ENCODE assay signal across 8 mouse cellular contexts in genomic region chr12:110695676-110696171, GRCm38 (mm10). TPM values are rescaled to one million over a fixed set of nuclear protein-coding genes. Genes with fewer than 3 reads are reported as not detected.
DNase-seq lines count a peak whose midpoint lies in the region; ATAC-seq and TF ChIP-seq lines count a peak whose summit lies in the region.

No protein-coding gene starts in this region.

- DNase-seq in ES-E14 (ENCODE audit: low read depth, low spot score): no peak
- DNase-seq in adrenal gland, postnatal 36 days: peak; percentile 69 to 75
- peak; percentile 65 for DNase-seq in embryonic facial prominence, embryonic 14.5 days (ENCODE audit: low spot score)
- peak; percentile 40 to 67 for DNase-seq in kidney, postnatal 25 days
- no peak for DNase-seq in liver, embryonic 13.5 days
- peak; percentile 32 to 40 for DNase-seq in natural killer cell, adult 2 months (ENCODE audit: low spot score in 2 of 2)
- DNase-seq in yolk sac, embryonic 10.5 days (ENCODE audit: low spot score): peak; percentile 54

- in situ Hi-C loops in ES-E14 (cut with MboI; ENCODE audit: low sequenced_read_pairs in 2 of 2, unreplicated experiment in 2 of 2): loop anchor here in 1 of 2 experiments (25.0 kb wide), 1 partner anchor 842 kb away; the partner anchor contains the start of gene Eif5

- peaks cover 33% of the 10 kb centered on the region for H3K36me3 ChIP-seq in ES-E14 (ENCODE audit: control insufficient read depth, insufficient read depth, low read length, poor library complexity, severe bottlenecking)
- peaks cover 34% of the 10 kb centered on the region for H3K36me3 ChIP-seq in embryonic facial prominence, embryonic 14.5 days (ENCODE audit: control insufficient read depth, insufficient read depth, low read length)
- peaks cover 34% of the 10 kb centered on the region for H3K36me3 ChIP-seq in heart, embryonic 13.5 days
- peaks cover 35% of the 10 kb centered on the region for H3K36me3 ChIP-seq in liver, embryonic 13.5 days

- peak overlapping the region; percentile 99 for H3K9ac ChIP-seq in ES-E14 (ENCODE audit: insufficient read depth, low read depth, low read length, poor library complexity, severe bottlenecking)
- peak overlapping the region; percentile 92 for H3K9ac ChIP-seq in embryonic facial prominence, embryonic 14.5 days (ENCODE audit: low read depth, low read length)
- peak overlapping the region; percentile 100 for H3K9ac ChIP-seq in heart, embryonic 13.5 days
- H3K9ac ChIP-seq in liver, embryonic 13.5 days: peak overlapping the region; percentile 100

- peak; percentile 47 for ATAC-seq in embryonic facial prominence, embryonic 14.5 days (ENCODE audit: low read depth)
- peak; percentile 54; the same call in 1 of the 2 replicates for ATAC-seq in heart, embryonic 13.5 days (ENCODE audit: extremely low read depth, insufficient number of reproducible peaks, low FRiP score, low TSS enrichment)
- ATAC-seq in liver, embryonic 13.5 days (ENCODE audit: low read depth): peak; percentile 35

- H3K27me3 ChIP-seq in embryonic facial prominence, embryonic 14.5 days (replicated peaks; ENCODE audit: control insufficient read depth, insufficient read depth, low read length): no peaks in the 10 kb centered on the region
- no peaks in the 10 kb centered on the region for H3K27me3 ChIP-seq in heart, embryonic 13.5 days (replicated peaks)
- H3K27me3 ChIP-seq in liver, embryonic 13.5 days: no peaks in the 10 kb centered on the region

- peak overlapping the region; percentile 93 to 97 for H3K4me3 ChIP-seq in ES-E14 (ENCODE audit: insufficient read depth in 1 of 2, low read depth in 1 of 2, low read length in 2 of 2, poor library complexity in 1 of 2, severe bottlenecking in 1 of 2)
- peak overlapping the region; percentile 92 for H3K4me3 ChIP-seq in embryonic facial prominence, embryonic 14.5 days (ENCODE audit: low read depth, low read length)
- peak overlapping the region; percentile 100 for H3K4me3 ChIP-seq in heart, embryonic 13.5 days
- H3K4me3 ChIP-seq in liver, embryonic 13.5 days (replicated peaks): peak overlapping the region; percentile 100

- peak overlapping the region; percentile 74 for H3K4me2 ChIP-seq in embryonic facial prominence, embryonic 14.5 days (ENCODE audit: low read depth, low read length)
- H3K4me2 ChIP-seq in heart, embryonic 13.5 days: peak overlapping the region; percentile 76
- peak overlapping the region; percentile 81 for H3K4me2 ChIP-seq in liver, embryonic 13.5 days

- peak overlapping the region; percentile 98 for H3K27ac ChIP-seq in ES-E14 (ENCODE audit: insufficient read depth, low read depth, low read length, poor library complexity, severe bottlenecking)
- H3K27ac ChIP-seq in embryonic facial prominence, embryonic 14.5 days (replicated peaks; ENCODE audit: low read depth, low read length): peak overlapping the region; percentile 93
- H3K27ac ChIP-seq in heart, embryonic 13.5 days (replicated peaks): peak overlapping the region; percentile 98
- H3K27ac ChIP-seq in liver, embryonic 13.5 days: peak overlapping the region; percentile 97

- H3K9me3 ChIP-seq in ES-E14 (ENCODE audit: control insufficient read depth, insufficient read depth, low read depth, low read length): no peaks in the 10 kb centered on the region
- H3K9me3 ChIP-seq in embryonic facial prominence, embryonic 14.5 days (ENCODE audit: control insufficient read depth, low read length): no peaks in the 10 kb centered on the region
- no peaks in the 10 kb centered on the region for H3K9me3 ChIP-seq in heart, embryonic 13.5 days
- H3K9me3 ChIP-seq in liver, embryonic 13.5 days (replicated peaks): no peaks in the 10 kb centered on the region

- under 1% methylated on average over 33 of the region's 55 CpGs for WGBS in embryonic facial prominence, embryonic 14.5 days
- under 1% methylated on average over 55 of the region's 55 CpGs for WGBS in heart, embryonic 13.5 days
- WGBS in liver, embryonic 13.5 days (ENCODE audit: insufficient replicate concordance): under 1% methylated on average over 55 of the region's 55 CpGs

- H3K4me1 ChIP-seq in ES-E14 (ENCODE audit: control insufficient read depth in 2 of 2, insufficient read depth in 2 of 2, low read length in 2 of 2, poor library complexity in 1 of 2): peaks cover 5 to 9% of the 10 kb centered on the region in 2 experiments; a peak in 3 of 4 replicates
- 0 out of 2 replicates have a peak, but pooled peaks cover 3% of the 10 kb centered on the region for H3K4me1 ChIP-seq in embryonic facial prominence, embryonic 14.5 days (ENCODE audit: control insufficient read depth, insufficient read depth, low read length)
- H3K4me1 ChIP-seq in heart, embryonic 13.5 days: peaks cover 48% of the 10 kb centered on the region
- H3K4me1 ChIP-seq in liver, embryonic 13.5 days (replicated peaks): peaks cover 66% of the 10 kb centered on the region

TF ChIP-seq in ES-E14, 5 proteins besides CTCF, POLR2A, EP300 and RAD21:
- TF ChIP-seq ZC3H11A (IDR thresholded peaks at IDR 0.05; ENCODE audit: borderline replicate concordance, low read depth, low read length) (no peak), HCFC1 (IDR thresholded peaks at IDR 0.05; ENCODE audit: borderline replicate concordance, insufficient read depth, low read length) (no peak), MAFK (IDR thresholded peaks at IDR 0.05; ENCODE audit: insufficient read depth, low read depth, low read length) (no peak), CHD2 (IDR thresholded peaks at IDR 0.05; ENCODE audit: low read depth, low read length) (no peak), ZNF384 (IDR thresholded peaks at IDR 0.05; ENCODE audit: low read depth, low read length) (no peak)

RNA-seq across cellular contexts. Expression of gene Hsp90aa1, which starts 6.8 kb away (rescaled TPM):
- total RNA-seq in ES-E14 (2012; rRNA removed): 1,672 and 2,383 TPM in 2 replicates
- total RNA-seq in adrenal gland, postnatal 36 days (2021): 100 to 1,000 TPM; 501 to 911 TPM
- polyA plus RNA-seq in embryonic facial prominence, embryonic 14.5 days (2014; fragmentation: Nextera tagmentation; extraction: Ambion mirVana): 763 and 873 TPM in 2 replicates
- polyA plus RNA-seq in heart, embryonic 13.5 days (2015; fragmentation: Nextera tagmentation; extraction: Ambion mirVana): 698 and 779 TPM in 2 replicates
- 1,126 and 1,282 TPM in 2 replicates for polyA plus RNA-seq in liver, embryonic 13.5 days (2015; fragmentation: Nextera tagmentation; extraction: Ambion mirVana)

RNA-seq across cellular contexts. Expression of gene 1700001K19Rik, which starts 13.3 kb away (rescaled TPM):
- not detected in 2 replicates for total RNA-seq in ES-E14 (2012; rRNA removed)
- not detected for total RNA-seq in adrenal gland, postnatal 36 days (2021)
- polyA plus RNA-seq in embryonic facial prominence, embryonic 14.5 days (2014; fragmentation: Nextera tagmentation; extraction: Ambion mirVana): not detected in 2 replicates
- not detected in 2 replicates for polyA plus RNA-seq in heart, embryonic 13.5 days (2015; fragmentation: Nextera tagmentation; extraction: Ambion mirVana)
- not detected in 2 replicates for polyA plus RNA-seq in liver, embryonic 13.5 days (2015; fragmentation: Nextera tagmentation; extraction: Ambion mirVana)

RNA-seq across cellular contexts. Expression of gene Wdr20, which starts 42.0 kb away (rescaled TPM):
- total RNA-seq in ES-E14 (2012; rRNA removed): 27.4 and 30.3 TPM in 2 replicates
- total RNA-seq in adrenal gland, postnatal 36 days (2021): 10 to 100 TPM; 44.1 to 45.3 TPM
- 18.3 and 21.1 TPM in 2 replicates for polyA plus RNA-seq in embryonic facial prominence, embryonic 14.5 days (2014; fragmentation: Nextera tagmentation; extraction: Ambion mirVana)
- polyA plus RNA-seq in heart, embryonic 13.5 days (2015; fragmentation: Nextera tagmentation; extraction: Ambion mirVana): 14.3 and 14.5 TPM in 2 replicates
- polyA plus RNA-seq in liver, embryonic 13.5 days (2015; fragmentation: Nextera tagmentation; extraction: Ambion mirVana): 9.4 and 10.6 TPM in 2 replicates

Comparison
In these comparisons a context has a peak if more than half of its experiments do, and no peak if none do; other contexts are left out.
1. DNase-seq: peak in adrenal gland, postnatal 36 days (2 of 2), embryonic facial prominence, embryonic 14.5 days (single experiment), kidney, postnatal 25 days (2 of 2), natural killer cell, adult 2 months (2 of 2) and yolk sac, embryonic 10.5 days (single experiment); none in ES-E14 (single experiment) and liver, embryonic 13.5 days (single experiment).
2. Peak in every context shown above with its lines, with median percentiles within 50 percentile points of each other: H3K27ac ChIP-seq, H3K4me3 ChIP-seq, H3K9ac ChIP-seq, ATAC-seq and H3K4me2 ChIP-seq.